Mouse (Mus musculus): ENCODE data around the gene Tnfrsf1b. TPM values are rescaled to one million over a fixed set of nuclear protein-coding genes. Genes with fewer than 3 reads are reported as not detected.

Tnfrsf1b gene
- polyA plus RNA-seq, 1 experiment from 2014 or later: 2.9 TPM

GRCm38 (mm10) chr4:145263583-145263982, 16.9 kb upstream of the Tnfrsf1b start:
- H3K4me1 ChIP-seq (replicated peaks; ENCODE audit: control insufficient read depth, insufficient read depth, low read length): no peaks in the 10 kb centered on the region
- H3K9ac ChIP-seq (ENCODE audit: low read depth, low read length): no peak overlapping the region
- TF ChIP-seq CTCF (IDR thresholded peaks at IDR 0.05; ENCODE audit: low read depth): no peak
- no peaks in the 10 kb centered on the region for H3K9me3 ChIP-seq (ENCODE audit: control insufficient read depth)
- WGBS: 97% methylated on average over 1 of the region's 1 CpGs
- H3K27ac ChIP-seq (ENCODE audit: low read depth, low read length): no peak overlapping the region
- H3K36me3 ChIP-seq (ENCODE audit: control insufficient read depth, insufficient read depth): no peaks in the 10 kb centered on the region
- H3K27me3 ChIP-seq (replicated peaks; ENCODE audit: control insufficient read depth, insufficient read depth, low read length): no peaks in the 10 kb centered on the region
- no peak for ATAC-seq
- H3K4me3 ChIP-seq (ENCODE audit: low read depth, low read length): no peak overlapping the region
- no peak overlapping the region for H3K4me2 ChIP-seq (replicated peaks; ENCODE audit: low read depth)

DNA sequence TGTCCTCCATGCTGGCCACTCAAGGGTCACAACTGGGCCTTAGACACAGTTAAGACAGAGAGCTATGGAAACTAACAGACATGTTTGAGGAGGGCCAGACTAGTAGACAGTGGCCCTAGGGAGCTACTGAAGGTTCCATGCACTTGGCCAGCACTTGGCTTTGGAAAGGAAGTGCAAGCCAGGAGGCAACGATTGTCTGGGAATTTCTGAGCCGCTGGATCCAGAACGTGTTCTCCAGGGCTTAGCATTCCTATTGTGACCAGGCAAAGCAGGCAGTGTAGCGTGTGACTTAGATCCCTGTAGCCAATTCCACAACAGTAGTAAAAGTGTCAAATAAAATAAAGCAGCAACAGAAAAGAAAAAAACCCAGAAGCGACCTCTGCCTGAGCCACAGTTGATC, 14.1 kb upstream of the Tnfrsf1b start:
- H3K4me1 ChIP-seq (replicated peaks; ENCODE audit: control insufficient read depth, insufficient read depth, low read length): no peaks in the 10 kb centered on the region
- no peak overlapping the region for H3K4me2 ChIP-seq (replicated peaks; ENCODE audit: low read depth)
- no peak for TF ChIP-seq CTCF (IDR thresholded peaks at IDR 0.05; ENCODE audit: low read depth)
- no peaks in the 10 kb centered on the region for H3K36me3 ChIP-seq (ENCODE audit: control insufficient read depth, insufficient read depth)
- H3K9ac ChIP-seq (ENCODE audit: low read depth, low read length): no peak overlapping the region
- no peaks in the 10 kb centered on the region for H3K27me3 ChIP-seq (replicated peaks; ENCODE audit: control insufficient read depth, insufficient read depth, low read length)
- no peak overlapping the region for H3K4me3 ChIP-seq (ENCODE audit: low read depth, low read length)
- no peak overlapping the region for H3K27ac ChIP-seq (ENCODE audit: low read depth, low read length)
- 83% methylated on average over 5 of the region's 5 CpGs for WGBS
- ATAC-seq: no peak
- H3K9me3 ChIP-seq (ENCODE audit: control insufficient read depth): no peaks in the 10 kb centered on the region

GRCm38 (mm10) chr4:145257751-145258434, 11.2 kb upstream of the Tnfrsf1b start:
- H3K27ac ChIP-seq (ENCODE audit: low read depth, low read length): no peak overlapping the region

DNA sequence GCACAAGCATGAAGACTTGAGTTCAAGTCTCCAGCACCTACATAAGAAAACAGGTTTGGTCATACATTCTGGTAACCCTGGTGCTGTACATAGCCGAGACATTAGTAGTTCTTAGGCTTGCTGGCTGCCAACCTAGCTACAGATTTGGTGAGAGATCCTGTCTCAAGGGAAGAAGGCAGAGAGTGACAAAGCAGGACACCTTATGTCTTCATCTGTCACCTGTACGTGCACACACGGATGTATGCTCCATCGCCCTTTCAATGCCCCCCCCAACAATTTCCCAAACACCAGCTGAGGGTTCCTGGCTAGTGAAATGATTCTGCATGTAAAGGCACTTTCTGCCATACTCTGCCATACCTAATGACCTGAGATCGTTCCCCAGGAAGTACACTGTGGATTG, 9.5 kb upstream of the Tnfrsf1b start:
- WGBS: 96% methylated on average over 5 of the region's 5 CpGs
- Histone ChIP-seq H3K9me3 (ENCODE audit: control insufficient read depth) (no peaks in the 10 kb centered on the region), H3K4me2 (replicated peaks; ENCODE audit: low read depth) (no peak overlapping the region), H3K4me3 (ENCODE audit: low read depth, low read length) (no peak overlapping the region), H3K36me3 (ENCODE audit: control insufficient read depth, insufficient read depth) (no peaks in the 10 kb centered on the region), H3K27ac (ENCODE audit: low read depth, low read length) (no peak overlapping the region), H3K4me1 (replicated peaks; ENCODE audit: control insufficient read depth, insufficient read depth, low read length) (no peaks in the 10 kb centered on the region), H3K9ac (ENCODE audit: low read depth, low read length) (no peak overlapping the region), H3K27me3 (replicated peaks; ENCODE audit: control insufficient read depth, insufficient read depth, low read length) (no peaks in the 10 kb centered on the region)
- no peak for TF ChIP-seq CTCF (IDR thresholded peaks at IDR 0.05; ENCODE audit: low read depth)
- ATAC-seq: no peak

More at GRCm38 (mm10) chr4:145257751-145258434, 11.2 kb upstream of the Tnfrsf1b start:
- Histone ChIP-seq H3K9ac (ENCODE audit: low read depth, low read length) (no peak overlapping the region), H3K4me3 (ENCODE audit: low read depth, low read length) (no peak overlapping the region), H3K4me2 (replicated peaks; ENCODE audit: low read depth) (no peak overlapping the region), H3K4me1 (replicated peaks; ENCODE audit: control insufficient read depth, insufficient read depth, low read length) (no peaks in the 10 kb centered on the region), H3K9me3 (ENCODE audit: control insufficient read depth) (no peaks in the 10 kb centered on the region), H3K27me3 (replicated peaks; ENCODE audit: control insufficient read depth, insufficient read depth, low read length) (no peaks in the 10 kb centered on the region), H3K36me3 (ENCODE audit: control insufficient read depth, insufficient read depth) (no peaks in the 10 kb centered on the region)
- 62% methylated on average over 5 of the region's 5 CpGs for WGBS
- TF ChIP-seq CTCF (IDR thresholded peaks at IDR 0.05; ENCODE audit: low read depth): no peak
- no peak for ATAC-seq

- H3K4me2 ChIP-seq (replicated peaks; ENCODE audit: low read depth): no peak overlapping the region
- H3K9me3 ChIP-seq (ENCODE audit: control insufficient read depth): no peaks in the 10 kb centered on the region
- H3K4me3 ChIP-seq (ENCODE audit: low read depth, low read length): no peak overlapping the region
- no peak for TF ChIP-seq CTCF (IDR thresholded peaks at IDR 0.05; ENCODE audit: low read depth)
- no peak overlapping the region for H3K27ac ChIP-seq (ENCODE audit: low read depth, low read length)
- 39% methylated on average over 13 of the region's 13 CpGs for WGBS
- H3K36me3 ChIP-seq (ENCODE audit: control insufficient read depth, insufficient read depth): no peaks in the 10 kb centered on the region
- no peaks in the 10 kb centered on the region for H3K27me3 ChIP-seq (replicated peaks; ENCODE audit: control insufficient read depth, insufficient read depth, low read length)
- no peak overlapping the region for H3K9ac ChIP-seq (ENCODE audit: low read depth, low read length)
- no peaks in the 10 kb centered on the region for H3K4me1 ChIP-seq (replicated peaks; ENCODE audit: control insufficient read depth, insufficient read depth, low read length)
- no peak for ATAC-seq
These were observed 7.7 kb upstream of the Tnfrsf1b start for GRCm38 (mm10) chr4:145254418-145254817.

DNA sequence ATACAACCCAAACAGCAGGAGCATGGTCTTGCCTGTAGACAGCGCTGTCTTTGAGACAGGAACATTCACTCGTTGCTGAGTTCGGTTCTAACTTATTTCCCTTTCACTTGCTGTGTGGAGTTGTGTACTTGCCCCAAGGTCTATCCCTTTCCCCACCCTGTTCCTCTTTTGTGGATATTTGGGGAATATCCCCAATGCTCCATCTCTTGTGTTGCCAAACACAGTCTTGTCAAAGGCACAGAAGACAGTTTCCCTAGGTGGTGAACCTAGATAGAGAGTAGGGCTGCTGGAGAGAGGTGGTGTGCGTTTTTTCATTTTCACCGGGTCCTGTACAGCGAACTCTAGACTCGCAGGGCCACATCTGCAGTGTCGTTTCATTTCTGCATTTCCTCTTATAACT, 5.9 kb upstream of the Tnfrsf1b start:
- WGBS: 84% methylated on average over 8 of the region's 8 CpGs
- no peak for ATAC-seq

More for the DNA sequence above, 5.9 kb upstream of the Tnfrsf1b start:
- TF ChIP-seq CTCF (IDR thresholded peaks at IDR 0.05; ENCODE audit: low read depth): no peak
- no peaks in the 10 kb centered on the region for H3K4me1 ChIP-seq (replicated peaks; ENCODE audit: control insufficient read depth, insufficient read depth, low read length)
- H3K36me3 ChIP-seq (ENCODE audit: control insufficient read depth, insufficient read depth): no peaks in the 10 kb centered on the region
- no peak overlapping the region for H3K4me2 ChIP-seq (replicated peaks; ENCODE audit: low read depth)
- H3K9ac ChIP-seq (ENCODE audit: low read depth, low read length): no peak overlapping the region
- no peaks in the 10 kb centered on the region for H3K27me3 ChIP-seq (replicated peaks; ENCODE audit: control insufficient read depth, insufficient read depth, low read length)
- H3K9me3 ChIP-seq (ENCODE audit: control insufficient read depth): no peaks in the 10 kb centered on the region
- no peak overlapping the region for H3K4me3 ChIP-seq (ENCODE audit: low read depth, low read length)
- H3K27ac ChIP-seq (ENCODE audit: low read depth, low read length): no peak overlapping the region

All from intestine, postnatal 0 days (tissue).